In genomic region chr1:171919901-171920510, GRCm38 (mm10) we compare ENCODE assay signal across 22 mouse cellular contexts. TPM values are rescaled to one million over a fixed set of nuclear protein-coding genes. Genes with fewer than 3 reads are reported as not detected.
DNase-seq lines count a peak whose midpoint lies in the region; ATAC-seq and TF ChIP-seq lines count a peak whose summit lies in the region.
"Had no signal": no experiment of that assay in that cellular context is flagged by ENCODE, and none has a peak within 500 bp of the region (broad histone marks: within the 10 kb centered on the region; RNA-seq: fewer than 3 reads in every experiment).

No protein-coding gene starts in this region.

- no peak for TF ChIP-seq CTCF in thymus, adult 2 months (IDR thresholded peaks at IDR 0.05; ENCODE audit: borderline replicate concordance, control insufficient read depth, extremely low read depth, insufficient read depth, low read length, poor library complexity)
- TF ChIP-seq CTCF in bone marrow, adult 2 months (IDR thresholded peaks at IDR 0.05; ENCODE audit: control insufficient read depth, insufficient read depth, low read length): no peak

- H3K4me3 ChIP-seq in heart, embryonic 16.5 days (ENCODE audit: low read length): peak overlapping the region; percentile 0; the same call in 1 of the 2 replicates
- H3K4me3 ChIP-seq in thymus, adult 2 months (ENCODE audit: control insufficient read depth, insufficient read depth, low read length): peak overlapping the region; percentile 22
- no peak overlapping the region for H3K4me3 ChIP-seq in bone marrow, adult 2 months (replicated peaks; ENCODE audit: control insufficient read depth, low read depth, low read length)
- no peak overlapping the region for H3K4me3 ChIP-seq in midbrain, embryonic 13.5 days (replicated peaks)
- no peak overlapping the region for H3K4me3 ChIP-seq in midbrain, embryonic 15.5 days
- H3K4me3 ChIP-seq: embryonic facial prominence, embryonic 15.5 days; erythroblast, embryonic 14.5 days; forebrain, embryonic 10.5 days; gastrocnemius, adult 2 months; heart, embryonic 13.5 days; hindbrain, embryonic 10.5 days had no signal

- H3K27ac ChIP-seq in heart, embryonic 16.5 days (ENCODE audit: low read length): peak overlapping the region; percentile 26; the same call in 1 of the 2 replicates
- H3K27ac ChIP-seq in thymus, adult 2 months (ENCODE audit: control insufficient read depth, insufficient read depth, low read length): peak overlapping the region; percentile 99
- H3K27ac ChIP-seq in bone marrow, adult 2 months (ENCODE audit: control insufficient read depth, insufficient read depth, low read depth, low read length, poor library complexity): peak overlapping the region; percentile 5; the same call in 1 of the 2 replicates
- H3K27ac ChIP-seq in midbrain, embryonic 13.5 days: no peak overlapping the region
- no peak overlapping the region for H3K27ac ChIP-seq in midbrain, embryonic 15.5 days
- H3K27ac ChIP-seq: embryonic facial prominence, embryonic 15.5 days; forebrain, embryonic 10.5 days; gastrocnemius, adult 2 months; heart, embryonic 13.5 days; hindbrain, embryonic 10.5 days; hindbrain, embryonic 14.5 days had no signal

- H3K4me2 ChIP-seq in heart, embryonic 16.5 days (ENCODE audit: low read depth, low read length): 0 out of 2 replicates have a peak overlapping the region, but pooled peaks have one; percentile 3
- H3K4me2 ChIP-seq in midbrain, embryonic 13.5 days (replicated peaks): no peak overlapping the region
- H3K4me2 ChIP-seq in midbrain, embryonic 15.5 days: no peak overlapping the region
- H3K4me2 ChIP-seq: embryonic facial prominence, embryonic 15.5 days; heart, embryonic 13.5 days; hindbrain, embryonic 14.5 days had no signal

- no peak for DNase-seq in heart, adult 11 months
- DNase-seq in thymus, adult 2 months: peak; percentile 27
- DNase-seq in thymus, postnatal 0 days (ENCODE audit: low spot score): no peak
- DNase-seq in thymus, postnatal 4 days: peak; percentile 47
- DNase-seq: adrenal gland, postnatal 25 days; cerebellum, adult 2 months; cerebellum, postnatal 10 days; gastrocnemius, adult 2 months; heart, postnatal 14 days had no signal

- H3K27me3 ChIP-seq in heart, embryonic 16.5 days (ENCODE audit: control insufficient read depth, insufficient read depth, low read length): no peaks in the 10 kb centered on the region
- no peaks in the 10 kb centered on the region for H3K27me3 ChIP-seq in thymus, adult 2 months (ENCODE audit: control insufficient read depth, insufficient read depth, low read length)
- no peaks in the 10 kb centered on the region for H3K27me3 ChIP-seq in midbrain, embryonic 13.5 days
- H3K27me3 ChIP-seq in midbrain, embryonic 15.5 days (replicated peaks): no peaks in the 10 kb centered on the region
- H3K27me3 ChIP-seq: embryonic facial prominence, embryonic 15.5 days; heart, embryonic 13.5 days had no signal

- no peak for TF ChIP-seq POLR2A in thymus, adult 2 months (IDR thresholded peaks at IDR 0.05; ENCODE audit: control insufficient read depth, extremely low read depth, insufficient read depth, low read length, poor library complexity)
- no peak for TF ChIP-seq POLR2A in bone marrow, adult 2 months (IDR thresholded peaks at IDR 0.05; ENCODE audit: borderline replicate concordance, control insufficient read depth, low read depth, low read length)

- no peaks in the 10 kb centered on the region for H3K4me1 ChIP-seq in heart, embryonic 16.5 days (ENCODE audit: control insufficient read depth, insufficient read depth, low read length)
- H3K4me1 ChIP-seq in thymus, adult 2 months (replicated peaks; ENCODE audit: control insufficient read depth, insufficient read depth, low read length): peaks cover 33% of the 10 kb centered on the region
- H3K4me1 ChIP-seq in bone marrow, adult 2 months (ENCODE audit: control insufficient read depth, insufficient read depth, low read length): peaks cover 3% of the 10 kb centered on the region; the same call in 1 of the 2 replicates
- no peaks in the 10 kb centered on the region for H3K4me1 ChIP-seq in midbrain, embryonic 13.5 days (replicated peaks)
- no peaks in the 10 kb centered on the region for H3K4me1 ChIP-seq in midbrain, embryonic 15.5 days
- H3K4me1 ChIP-seq: embryonic facial prominence, embryonic 15.5 days; forebrain, embryonic 10.5 days; heart, embryonic 13.5 days; hindbrain, embryonic 10.5 days had no signal

- H3K9me3 ChIP-seq in heart, embryonic 16.5 days (replicated peaks; ENCODE audit: control insufficient read depth, low read length): no peaks in the 10 kb centered on the region
- H3K9me3 ChIP-seq in midbrain, embryonic 13.5 days: no peaks in the 10 kb centered on the region
- no peaks in the 10 kb centered on the region for H3K9me3 ChIP-seq in midbrain, embryonic 15.5 days
- H3K9me3 ChIP-seq: embryonic facial prominence, embryonic 15.5 days; forebrain, embryonic 10.5 days; hindbrain, embryonic 10.5 days had no signal

- no peak overlapping the region for H3K9ac ChIP-seq in heart, embryonic 16.5 days (ENCODE audit: low read length)
- H3K9ac ChIP-seq in midbrain, embryonic 13.5 days (replicated peaks): no peak overlapping the region
- no peak overlapping the region for H3K9ac ChIP-seq in midbrain, embryonic 15.5 days
- H3K9ac ChIP-seq: embryonic facial prominence, embryonic 15.5 days; heart, embryonic 13.5 days; hindbrain, embryonic 14.5 days had no signal

- H3K36me3 ChIP-seq in heart, embryonic 16.5 days (ENCODE audit: control insufficient read depth, insufficient read depth): no peaks in the 10 kb centered on the region
- peaks cover 13% of the 10 kb centered on the region; the same call in 1 of the 2 replicates for H3K36me3 ChIP-seq in thymus, adult 2 months (ENCODE audit: control insufficient read depth, insufficient read depth, low read length)
- H3K36me3 ChIP-seq in midbrain, embryonic 13.5 days: no peaks in the 10 kb centered on the region
- no peaks in the 10 kb centered on the region for H3K36me3 ChIP-seq in midbrain, embryonic 15.5 days (replicated peaks)
- H3K36me3 ChIP-seq: embryonic facial prominence, embryonic 15.5 days; forebrain, embryonic 10.5 days; heart, embryonic 13.5 days; hindbrain, embryonic 10.5 days had no signal

- no peak for ATAC-seq in heart, embryonic 16.5 days (replicated peaks; ENCODE audit: extremely low read depth, insufficient read depth, low FRiP score)
- no peak for ATAC-seq in midbrain, embryonic 13.5 days
- ATAC-seq in midbrain, embryonic 15.5 days (replicated peaks): no peak
- ATAC-seq: forebrain, embryonic 14.5 days; Patski had no signal

- whole genome bisulfite sequencing in heart, embryonic 16.5 days: 74% methylated on average over 6 of the region's 6 CpGs
- 74% methylated on average over 6 of the region's 6 CpGs for WGBS in thymus, adult 2 months
- WGBS in bone marrow, adult 2 months: 77% methylated on average over 6 of the region's 6 CpGs
- 82% methylated on average over 6 of the region's 6 CpGs for WGBS in midbrain, embryonic 13.5 days
- 92% methylated on average over 6 of the region's 6 CpGs for WGBS in midbrain, embryonic 15.5 days

RNA-seq across cellular contexts. Expression of gene Slamf6, which starts 2.7 kb away (rescaled TPM):
- polyA plus RNA-seq in heart, embryonic 16.5 days (2015; fragmentation: Nextera tagmentation; extraction: Ambion mirVana): 7.8 and 22.2 TPM in 2 replicates
- polyA plus RNA-seq in thymus, adult 2 months (2012; rRNA removed): 46.6 and 52.0 TPM in 2 replicates
- polyA plus RNA-seq in thymus, postnatal 0 days (2015; fragmentation: Nextera tagmentation; extraction: Ambion mirVana): 228 and 249 TPM in 2 replicates
- polyA plus RNA-seq in bone marrow, adult 2 months (2011; ENCODE audit: insufficient read depth, insufficient read length, low replicate concordance, missing spikeins): 21.2 and 30.2 TPM in 2 replicates
- not detected in 2 replicates for polyA plus RNA-seq in midbrain, embryonic 13.5 days (2015; fragmentation: Nextera tagmentation; extraction: Ambion mirVana)
- 0.36 TPM in 1 of 2 replicates, not detected in the other for polyA plus RNA-seq in midbrain, embryonic 15.5 days (2015; fragmentation: Nextera tagmentation; extraction: Ambion mirVana)
- polyA plus RNA-seq: cerebellum, adult 2 months; embryonic facial prominence, embryonic 11.5 days; forebrain, embryonic 14.5 days; hindbrain, embryonic 10.5 days; Patski had no signal

RNA-seq across cellular contexts. Expression of gene Gm10521, which starts 24.5 kb away (rescaled TPM):
- polyA plus RNA-seq in heart, embryonic 16.5 days (2015; fragmentation: Nextera tagmentation; extraction: Ambion mirVana): not detected in 2 replicates
- polyA plus RNA-seq in thymus, adult 2 months (2012; rRNA removed): 9.5 and 11.6 TPM in 2 replicates
- 0.39 and 0.88 TPM in 2 replicates for polyA plus RNA-seq in thymus, postnatal 0 days (2015; fragmentation: Nextera tagmentation; extraction: Ambion mirVana)
- 6.1 and 16.0 TPM in 2 replicates for polyA plus RNA-seq in bone marrow, adult 2 months (2011; ENCODE audit: insufficient read depth, insufficient read length, low replicate concordance, missing spikeins)
- polyA plus RNA-seq in midbrain, embryonic 13.5 days (2015; fragmentation: Nextera tagmentation; extraction: Ambion mirVana): not detected in 2 replicates
- polyA plus RNA-seq in midbrain, embryonic 15.5 days (2015; fragmentation: Nextera tagmentation; extraction: Ambion mirVana): not detected in 2 replicates
- polyA plus RNA-seq: embryonic facial prominence, embryonic 11.5 days; embryonic facial prominence, embryonic 15.5 days; erythroblast, embryonic 14.5 days; forebrain, embryonic 10.5 days; forebrain, embryonic 14.5 days; heart, embryonic 13.5 days; hindbrain, embryonic 10.5 days; hindbrain, embryonic 14.5 days; Patski had no signal

Comparison
In these comparisons a context has a peak if more than half of its experiments do, and no peak if none do; other contexts are left out.
1. DNase-seq: peak in thymus, adult 2 months (single experiment) and thymus, postnatal 4 days (single experiment); none in heart, adult 11 months (single experiment) and thymus, postnatal 0 days (single experiment).
2. H3K27ac ChIP-seq: peak in heart, embryonic 16.5 days (single experiment), thymus, adult 2 months (single experiment) and bone marrow, adult 2 months (single experiment); none in midbrain, embryonic 13.5 days (single experiment) and midbrain, embryonic 15.5 days (single experiment).
3. H3K4me3 ChIP-seq: peak in heart, embryonic 16.5 days (single experiment) and thymus, adult 2 months (single experiment); none in bone marrow, adult 2 months (single experiment), midbrain, embryonic 13.5 days (single experiment) and midbrain, embryonic 15.5 days (single experiment).